Mouse (Mus musculus): Measurements from ENCODE around the gene Cacna1h. TPM values are rescaled to one million over a fixed set of nuclear protein-coding genes. Genes with fewer than 3 reads are reported as not detected.

The Cacna1h gene
- polyA plus RNA-seq, 1 experiment from 2014 or later: 4.3 TPM

DNA sequence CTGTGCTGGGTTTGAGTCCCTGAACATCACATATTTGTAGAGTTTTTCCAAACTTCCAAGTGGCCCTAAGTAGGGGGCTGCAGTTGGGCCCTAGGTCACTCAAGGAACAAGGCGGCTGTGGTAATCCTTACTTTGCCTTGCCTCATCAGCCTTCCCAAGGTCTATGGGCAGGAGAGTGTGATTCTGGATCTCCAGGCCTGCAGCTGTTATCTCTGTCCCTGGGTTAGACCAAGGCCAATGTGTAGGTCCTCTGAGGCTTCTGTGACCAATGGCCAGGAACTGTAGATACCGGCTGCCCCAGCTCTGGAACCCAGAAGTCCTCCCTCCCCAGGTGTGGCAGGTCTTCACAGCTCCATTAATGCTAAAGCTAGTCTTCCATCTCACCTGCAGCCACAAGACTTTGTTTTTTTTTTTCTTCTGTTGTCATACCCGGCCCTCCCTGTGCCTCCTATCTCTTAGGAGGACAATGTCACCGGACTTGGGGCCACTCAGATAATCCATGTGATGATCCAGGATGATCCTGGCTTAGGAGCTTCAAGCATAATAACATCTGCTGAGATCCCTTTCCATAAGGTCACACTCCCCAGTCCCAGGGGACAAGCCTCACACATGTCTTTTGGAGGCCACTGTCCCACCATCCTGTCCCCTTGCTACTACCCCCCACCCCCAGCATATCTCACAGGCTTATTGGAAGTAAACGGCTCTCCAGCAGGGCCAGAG lies 18.8 kb upstream of the Cacna1h start:
- no peaks in the 10 kb centered on the region for H3K27me3 ChIP-seq (ENCODE audit: control insufficient read depth, insufficient read depth, low read length)
- no peak overlapping the region for H3K4me3 ChIP-seq (ENCODE audit: low read depth, low read length)
- H3K36me3 ChIP-seq (ENCODE audit: control insufficient read depth, insufficient read depth, low read length): no peaks in the 10 kb centered on the region
- H3K27ac ChIP-seq (ENCODE audit: low read depth, low read length): no peak overlapping the region
- H3K4me2 ChIP-seq: no peak overlapping the region
- DNase-seq (ENCODE audit: low spot score, missing footprints): no peak
- WGBS: 86% methylated on average over 5 of the region's 5 CpGs
- ATAC-seq (ENCODE audit: low FRiP score): no peak
- no peaks in the 10 kb centered on the region for H3K9me3 ChIP-seq (ENCODE audit: control insufficient read depth, low read length)
- H3K4me1 ChIP-seq (ENCODE audit: control insufficient read depth, insufficient read depth, low read length): no peaks in the 10 kb centered on the region
- no peak overlapping the region for H3K9ac ChIP-seq (ENCODE audit: low read length)

GRCm38 (mm10) chr17:25450329-25450728 lies 16.7 kb upstream of the Cacna1h start:
- ATAC-seq (ENCODE audit: low FRiP score): no peak
- Histone ChIP-seq H3K4me2 (no peak overlapping the region), H3K9ac (ENCODE audit: low read length) (no peak overlapping the region), H3K9me3 (ENCODE audit: control insufficient read depth, low read length) (no peaks in the 10 kb centered on the region), H3K4me3 (ENCODE audit: low read depth, low read length) (no peak overlapping the region), H3K36me3 (ENCODE audit: control insufficient read depth, insufficient read depth, low read length) (no peaks in the 10 kb centered on the region), H3K27me3 (ENCODE audit: control insufficient read depth, insufficient read depth, low read length) (no peaks in the 10 kb centered on the region), H3K27ac (ENCODE audit: low read depth, low read length) (no peak overlapping the region), H3K4me1 (ENCODE audit: control insufficient read depth, insufficient read depth, low read length) (no peaks in the 10 kb centered on the region)
- DNase-seq (ENCODE audit: low spot score, missing footprints): no peak
- 75% methylated on average over 4 of the region's 4 CpGs for WGBS

- WGBS: 83% methylated on average over 12 of the region's 12 CpGs
- no peaks in the 10 kb centered on the region for H3K9me3 ChIP-seq (ENCODE audit: control insufficient read depth, low read length)
- no peaks in the 10 kb centered on the region; the same call in 1 of the 2 replicates for H3K4me1 ChIP-seq (ENCODE audit: control insufficient read depth, insufficient read depth, low read length)
- DNase-seq (ENCODE audit: low spot score, missing footprints): no peak
- ATAC-seq (ENCODE audit: low FRiP score): no peak
- H3K4me3 ChIP-seq (ENCODE audit: low read depth, low read length): no peak overlapping the region
- H3K36me3 ChIP-seq (ENCODE audit: control insufficient read depth, insufficient read depth, low read length): no peaks in the 10 kb centered on the region
- no peak overlapping the region for H3K4me2 ChIP-seq
- no peak overlapping the region for H3K27ac ChIP-seq (ENCODE audit: low read depth, low read length)
- H3K27me3 ChIP-seq (ENCODE audit: control insufficient read depth, insufficient read depth, low read length): no peaks in the 10 kb centered on the region
- no peak overlapping the region for H3K9ac ChIP-seq (ENCODE audit: low read length)
Measured at GRCm38 (mm10) chr17:25447865-25448264, 14.3 kb upstream of the Cacna1h start.

GRCm38 (mm10) chr17:25445841-25446240 lies 12.3 kb upstream of the Cacna1h start:
- Histone ChIP-seq H3K9ac (ENCODE audit: low read length) (no peak overlapping the region), H3K27ac (ENCODE audit: low read depth, low read length) (no peak overlapping the region), H3K36me3 (ENCODE audit: control insufficient read depth, insufficient read depth, low read length) (no peaks in the 10 kb centered on the region), H3K27me3 (ENCODE audit: control insufficient read depth, insufficient read depth, low read length) (no peaks in the 10 kb centered on the region), H3K4me3 (ENCODE audit: low read depth, low read length) (no peak overlapping the region), H3K4me2 (no peak overlapping the region), H3K4me1 (ENCODE audit: control insufficient read depth, insufficient read depth, low read length) (no peaks in the 10 kb centered on the region; the same call in 1 of the 2 replicates), H3K9me3 (ENCODE audit: control insufficient read depth, low read length) (no peaks in the 10 kb centered on the region)
- WGBS: 88% methylated on average over 3 of the region's 3 CpGs
- no peak for ATAC-seq (ENCODE audit: low FRiP score)
- DNase-seq (ENCODE audit: low spot score, missing footprints): no peak

DNA sequence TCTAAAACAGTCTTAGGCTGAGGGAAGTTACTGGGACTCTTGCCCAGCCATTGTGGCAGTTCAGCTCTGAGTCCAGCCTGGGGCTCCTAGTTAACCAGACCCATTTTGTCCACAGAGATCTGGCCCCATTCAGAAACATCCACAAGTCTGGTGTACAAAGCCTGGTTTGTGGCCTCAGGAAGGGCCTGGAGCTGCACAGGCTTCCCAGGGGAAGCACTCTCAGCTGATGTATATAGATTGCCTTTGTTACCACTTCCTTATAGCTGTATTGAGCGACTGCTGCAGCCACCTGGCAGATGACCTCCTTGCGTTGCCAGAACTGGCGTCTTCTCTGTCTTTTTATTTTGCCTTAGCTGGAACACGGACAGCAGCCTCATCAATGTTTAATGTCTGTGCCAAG lies 11.5 kb upstream of the Cacna1h start:
- ATAC-seq (ENCODE audit: low FRiP score): no peak
- no peaks in the 10 kb centered on the region for H3K27me3 ChIP-seq (ENCODE audit: control insufficient read depth, insufficient read depth, low read length)
- no peaks in the 10 kb centered on the region for H3K36me3 ChIP-seq (ENCODE audit: control insufficient read depth, insufficient read depth, low read length)
- no peak overlapping the region for H3K4me3 ChIP-seq (ENCODE audit: low read depth, low read length)
- H3K27ac ChIP-seq (ENCODE audit: low read depth, low read length): no peak overlapping the region
- H3K4me1 ChIP-seq (ENCODE audit: control insufficient read depth, insufficient read depth, low read length): no peaks in the 10 kb centered on the region; the same call in 1 of the 2 replicates
- no peak overlapping the region for H3K4me2 ChIP-seq
- H3K9ac ChIP-seq (ENCODE audit: low read length): no peak overlapping the region
- H3K9me3 ChIP-seq (ENCODE audit: control insufficient read depth, low read length): no peaks in the 10 kb centered on the region
- 71% methylated on average over 4 of the region's 4 CpGs for WGBS
- DNase-seq (ENCODE audit: low spot score, missing footprints): no peak

- ATAC-seq (ENCODE audit: low FRiP score): no peak
- no peaks in the 10 kb centered on the region for H3K9me3 ChIP-seq (ENCODE audit: control insufficient read depth, low read length)
- 79% methylated on average over 3 of the region's 3 CpGs for WGBS
Measured at GRCm38 (mm10) chr17:25442889-25443288, 9.3 kb upstream of the Cacna1h start.

GRCm38 (mm10) chr17:25441417-25441816 lies 7.8 kb upstream of the Cacna1h start:
- Histone ChIP-seq H3K9ac (ENCODE audit: low read length) (no peak overlapping the region), H3K4me1 (ENCODE audit: control insufficient read depth, insufficient read depth, low read length) (no peaks in the 10 kb centered on the region; the same call in 1 of the 2 replicates), H3K9me3 (ENCODE audit: control insufficient read depth, low read length) (no peaks in the 10 kb centered on the region), H3K36me3 (ENCODE audit: control insufficient read depth, insufficient read depth, low read length) (no peaks in the 10 kb centered on the region), H3K4me3 (ENCODE audit: low read depth, low read length) (no peak overlapping the region), H3K4me2 (no peak overlapping the region), H3K27ac (ENCODE audit: low read depth, low read length) (no peak overlapping the region), H3K27me3 (ENCODE audit: control insufficient read depth, insufficient read depth, low read length) (no peaks in the 10 kb centered on the region)
- 80% methylated on average over 6 of the region's 6 CpGs for WGBS
- no peak for DNase-seq (ENCODE audit: low spot score, missing footprints)
- ATAC-seq (ENCODE audit: low FRiP score): no peak

More at GRCm38 (mm10) chr17:25442889-25443288, 9.3 kb upstream of the Cacna1h start:
- H3K9ac ChIP-seq (ENCODE audit: low read length): no peak overlapping the region; the same call in 1 of the 2 replicates
- H3K27ac ChIP-seq (ENCODE audit: low read depth, low read length): no peak overlapping the region
- H3K4me1 ChIP-seq (ENCODE audit: control insufficient read depth, insufficient read depth, low read length): no peaks in the 10 kb centered on the region; the same call in 1 of the 2 replicates
- no peaks in the 10 kb centered on the region for H3K36me3 ChIP-seq (ENCODE audit: control insufficient read depth, insufficient read depth, low read length)
- no peak overlapping the region for H3K4me2 ChIP-seq
- no peak overlapping the region for H3K4me3 ChIP-seq (ENCODE audit: low read depth, low read length)
- H3K27me3 ChIP-seq (ENCODE audit: control insufficient read depth, insufficient read depth, low read length): no peaks in the 10 kb centered on the region
- peak; percentile 31 for DNase-seq (ENCODE audit: low spot score, missing footprints)

- Histone ChIP-seq H3K9me3 (ENCODE audit: control insufficient read depth, low read length) (no peaks in the 10 kb centered on the region), H3K27me3 (ENCODE audit: control insufficient read depth, insufficient read depth, low read length) (peaks cover 24% of the 10 kb centered on the region), H3K4me3 (ENCODE audit: low read depth, low read length) (peak overlapping the region; percentile 66), H3K4me2 (peak overlapping the region; percentile 97), H3K27ac (ENCODE audit: low read depth, low read length) (peak overlapping the region; percentile 40), H3K9ac (ENCODE audit: low read length) (peak overlapping the region; percentile 79), H3K4me1 (ENCODE audit: control insufficient read depth, insufficient read depth, low read length) (peaks cover 26% of the 10 kb centered on the region), H3K36me3 (ENCODE audit: control insufficient read depth, insufficient read depth, low read length) (no peaks in the 10 kb centered on the region)
- ATAC-seq (ENCODE audit: low FRiP score): peak; percentile 67
- no peak for DNase-seq (ENCODE audit: low spot score, missing footprints)
- under 1% methylated on average over 36 of the region's 40 CpGs for WGBS
Measured at GRCm38 (mm10) chr17:25433223-25433616, 363 bp downstream of the Cacna1h start.

GRCm38 (mm10) chr17:25432433-25433181 lies 976 bp downstream of the Cacna1h start:
- Histone ChIP-seq H3K36me3 (ENCODE audit: control insufficient read depth, insufficient read depth, low read length) (no peaks in the 10 kb centered on the region), H3K9me3 (ENCODE audit: control insufficient read depth, low read length) (no peaks in the 10 kb centered on the region), H3K4me2 (peak overlapping the region; percentile 97), H3K9ac (ENCODE audit: low read length) (peak overlapping the region; percentile 79), H3K27me3 (ENCODE audit: control insufficient read depth, insufficient read depth, low read length) (peaks cover 24% of the 10 kb centered on the region), H3K4me3 (ENCODE audit: low read depth, low read length) (peak overlapping the region; percentile 66), H3K27ac (ENCODE audit: low read depth, low read length) (peak overlapping the region; percentile 40), H3K4me1 (ENCODE audit: control insufficient read depth, insufficient read depth, low read length) (peaks cover 26% of the 10 kb centered on the region)
- WGBS: 1% methylated on average over 53 of the region's 53 CpGs
- ATAC-seq (ENCODE audit: low FRiP score) (peak; percentile 4), DNase-seq (ENCODE audit: low spot score, missing footprints) (peak; percentile 94)
